Mouse (Mus musculus) brain, embryonic 18.5 days (tissue): ENCODE data around the gene Olfr1484.
"Not testable (repeated sequence)": the region's sequence is repeated elsewhere in the genome, so short reads cannot be mapped to it uniquely, and the experiment has no call there.

ENCODE experiments used
- DNase-seq: peaks from one replicate; pipeline ENCODE4 v3.0.0-alpha.2; 2012; ENCODE audit warnings: low read depth, low spot score

Olfr1484 gene

GRCm38 (mm10) chr19:13583211-13583610 lies at the start of gene Olfr1484:
Gene Olfr1484, plus strand, starts transcription at chr19:13583511.
- DNase-seq: no peak

GRCm38 (mm10) chr19:13617075-13617474 lies 33.8 kb downstream of the Olfr1484 start, which contains the start of gene Olfr1487:
Gene Olfr1487, plus strand, starts transcription at chr19:13617375.
- DNase-seq: not testable (repeated sequence)

DNA sequence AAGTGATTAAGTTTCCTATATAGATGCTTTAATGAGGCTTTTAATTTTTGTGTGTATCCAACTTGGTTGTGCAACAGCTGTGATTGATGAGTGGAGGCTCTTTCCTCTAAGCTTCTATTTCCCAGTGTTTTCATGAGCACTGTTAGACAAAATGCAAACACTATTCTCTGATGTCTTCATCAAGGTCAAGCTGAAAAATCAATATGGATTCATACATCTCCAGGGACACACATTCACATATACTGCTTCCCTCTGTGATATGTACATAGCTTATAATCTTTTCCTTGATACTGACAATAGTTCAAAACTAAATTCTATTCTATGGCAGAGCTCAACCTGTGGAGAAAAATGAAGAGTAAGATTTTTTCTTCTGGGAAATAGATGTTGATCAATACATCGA lies 48.0 kb downstream of the Olfr1484 start, which contains the start of gene Olfr1489:
TSS of gene Olfr1489 (plus strand) at position 301 of the 400 bp plus-strand sequence.
- no peak for DNase-seq
